Mouse (Mus musculus) erythroblast, adult 5-6 weeks (primary cell): ENCODE data around the gene Adgrg6. TPM values are rescaled to one million over a fixed set of nuclear protein-coding genes. Genes with fewer than 3 reads are reported as not detected.

Source experiments
- ATAC-seq: replicated peaks from 2 replicates; pipeline ENCODE4 v1.8.0; 2016; ENCODE audit warnings: moderate number of reproducible peaks, mild to moderate bottlenecking, moderate TSS enrichment, inconsistent platforms; ENCODE audit not compliant: poor library complexity, low FRiP score, severe bottlenecking
- total RNA-seq, 2 experiments: library from RNA; stranded (forward) in 1 of 2; stranded (reverse) in 1 of 2; fragments of 150-400 nt in 1 of 2; fragments of 200-764, 138-1000 nt in 1 of 2; gene quantifications; 2 replicates each; pipeline versions ENCODE4 v1.2.3 to v1.2.4; 2015 to 2017; ENCODE audit warnings: low replicate concordance in 2 of 2

Gene Adgrg6
- total RNA-seq, 2 experiments from 2014 or later = 1.3 TPM; not detected in 1

DNA sequence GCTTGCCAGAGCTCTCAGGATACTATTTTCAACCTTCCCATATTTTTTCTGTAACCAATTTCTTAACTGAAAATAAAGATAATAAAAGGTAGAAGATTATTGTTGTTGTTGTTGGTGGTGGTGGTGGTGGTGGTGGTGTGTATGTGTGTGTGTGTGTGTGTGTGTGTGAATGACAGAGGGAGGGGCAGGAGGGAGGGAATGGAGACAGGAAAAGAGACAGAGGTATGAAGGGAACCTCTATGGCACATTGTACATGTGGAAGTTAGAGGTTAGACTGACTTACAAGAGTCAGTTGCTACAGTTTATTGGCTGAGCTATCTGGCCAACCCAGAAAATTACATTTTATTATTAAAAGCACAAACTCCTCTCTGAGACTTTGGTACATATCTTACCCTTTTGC is 49.8 kb downstream of the Adgrg6 start:
- ATAC-seq = no peak

- no peak for ATAC-seq
These were observed 50.3 kb downstream of the Adgrg6 start for GRCm38 (mm10) chr10:14495204-14495603.

DNA sequence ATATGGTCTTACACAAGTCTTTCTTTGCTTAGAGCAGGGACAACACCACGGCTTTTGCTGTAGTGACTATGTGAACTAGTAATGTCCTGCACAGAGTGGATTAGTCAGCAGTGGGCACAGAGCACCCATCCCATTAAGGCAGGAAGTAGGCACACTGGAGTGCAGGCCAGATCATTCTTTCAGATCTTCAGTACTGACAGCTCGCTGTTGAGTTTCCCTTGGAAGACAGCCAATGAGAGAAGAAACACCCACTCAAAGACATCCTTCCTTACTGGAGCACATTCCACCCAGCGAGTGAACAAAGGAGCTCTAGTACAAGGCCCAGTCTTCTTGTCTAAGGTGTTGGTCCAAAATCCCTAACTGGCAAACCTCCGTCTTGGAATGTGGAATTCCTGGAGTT is 53.6 kb downstream of the Adgrg6 start:
- ATAC-seq = no peak

DNA sequence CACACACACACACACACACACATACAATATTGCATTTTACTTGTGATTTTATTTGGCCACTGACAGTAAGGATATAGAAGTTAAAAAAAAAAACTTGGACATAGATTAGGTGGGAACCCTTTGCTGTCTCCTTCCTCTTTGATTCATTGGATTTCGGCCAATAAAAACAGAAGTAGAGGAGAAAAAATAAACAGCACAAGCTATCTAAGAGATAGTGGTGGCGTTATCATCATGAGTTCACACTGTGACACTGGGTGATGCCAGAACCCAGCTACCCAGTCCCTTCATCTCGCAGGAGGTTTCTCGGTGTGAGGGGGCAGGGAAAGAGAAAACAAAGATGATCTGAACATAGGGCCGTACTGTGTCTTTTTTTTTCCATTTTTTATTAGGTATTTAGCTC is 62.2 kb downstream of the Adgrg6 start:
- ATAC-seq = no peak

DNA sequence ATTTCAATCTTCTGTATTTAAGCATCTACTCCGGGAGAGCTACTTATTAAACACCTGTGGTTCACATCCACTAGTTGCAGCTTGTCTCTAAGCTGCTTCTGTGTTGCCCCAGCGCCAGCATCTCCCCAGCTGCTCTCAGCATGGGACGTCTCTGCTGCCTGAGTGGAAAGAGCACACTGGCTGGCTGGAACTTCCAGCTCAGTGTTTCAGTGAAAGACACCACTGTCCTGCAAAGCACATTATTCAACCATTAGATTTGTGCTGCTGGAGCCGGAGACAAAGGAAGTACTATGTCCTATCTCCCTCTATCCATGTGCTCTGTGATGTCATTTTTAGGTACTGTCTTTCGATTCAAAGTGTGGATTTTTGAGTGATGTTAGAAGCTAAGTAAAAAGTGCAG is 63.0 kb downstream of the Adgrg6 start:
- no peak for ATAC-seq

GRCm38 (mm10) chr10:14480928-14481327 is 64.5 kb downstream of the Adgrg6 start:
- no peak for ATAC-seq

GRCm38 (mm10) chr10:14476393-14476792 is 69.1 kb downstream of the Adgrg6 start:
- no peak for ATAC-seq

- no peak for ATAC-seq
These were observed 69.8 kb downstream of the Adgrg6 start for GRCm38 (mm10) chr10:14475641-14476040.

GRCm38 (mm10) chr10:14474541-14475305 is 70.7 kb downstream of the Adgrg6 start:
- no peak for ATAC-seq

DNA sequence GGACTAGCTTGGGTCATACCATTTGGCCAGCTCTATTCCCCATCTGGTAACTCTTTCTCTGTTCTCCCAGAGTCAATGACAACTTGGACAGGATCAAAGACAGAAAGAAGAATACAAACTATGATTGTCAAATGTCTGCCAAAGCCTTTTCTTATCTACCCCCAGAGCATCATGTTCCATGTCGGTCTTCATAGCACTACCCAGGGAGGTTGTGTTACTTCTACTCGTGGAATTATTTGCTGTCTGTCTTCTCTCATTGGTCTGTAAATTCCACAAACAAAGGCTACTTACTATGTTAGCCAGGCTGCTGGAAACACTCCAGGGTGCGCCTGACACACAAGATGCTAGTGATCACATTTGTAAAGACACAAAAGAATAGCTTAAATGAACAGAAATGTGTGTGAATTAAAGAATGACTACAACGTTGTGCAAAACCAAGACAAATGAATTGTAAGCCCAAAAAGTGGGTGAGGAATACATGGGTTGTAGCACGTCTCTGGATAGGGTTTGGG is 74.4 kb downstream of the Adgrg6 start:
- no peak for ATAC-seq

DNA sequence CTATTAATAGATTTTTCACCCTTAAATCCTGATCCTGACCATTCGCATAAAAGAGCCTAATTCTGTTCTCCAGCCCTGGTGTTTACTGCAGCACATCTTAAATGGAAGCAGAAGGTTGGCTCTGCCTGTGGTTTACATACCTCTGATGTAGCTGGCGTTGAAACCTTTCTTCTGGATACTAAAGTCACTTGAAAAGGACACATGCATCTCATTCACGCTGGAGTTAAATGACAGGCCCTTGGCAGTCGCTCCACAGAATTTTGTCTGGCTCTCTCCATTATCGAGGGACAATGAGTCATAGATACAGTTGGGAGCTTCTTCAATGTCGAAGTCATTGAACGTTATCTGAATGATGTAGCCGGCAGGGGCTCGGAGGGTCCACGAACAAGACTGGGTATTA is 76.8 kb downstream of the Adgrg6 start:
- ATAC-seq = no peak

GRCm38 (mm10) chr10:14463796-14464511 is 81.5 kb downstream of the Adgrg6 start:
- no peak for ATAC-seq

DNA sequence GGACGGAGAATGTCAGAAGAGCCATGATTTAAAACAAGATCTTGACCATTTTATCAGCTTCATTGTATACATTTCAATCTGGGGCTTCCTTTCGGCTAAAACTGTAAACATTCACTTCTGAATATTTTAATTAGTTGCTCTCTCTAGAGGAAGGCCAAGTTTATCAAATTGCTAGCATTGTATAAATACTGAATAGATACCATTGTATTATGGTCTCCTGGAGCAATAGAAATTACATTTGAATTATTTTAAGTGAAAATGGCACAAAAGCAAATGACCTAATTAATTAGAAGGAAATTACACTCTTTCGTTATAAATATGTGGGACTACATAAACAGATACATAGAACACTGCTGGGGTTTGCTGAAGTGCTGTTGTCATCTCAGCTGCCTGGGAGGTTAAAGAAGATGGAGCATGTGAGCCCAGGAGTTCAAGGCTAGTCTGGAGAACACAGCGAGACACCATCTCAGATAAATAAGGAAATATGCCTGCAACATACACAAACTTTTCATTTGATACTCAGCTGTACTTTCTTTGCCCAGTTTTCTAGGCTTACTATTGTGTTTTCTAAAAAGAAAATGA is 84.4 kb downstream of the Adgrg6 start:
- no peak for ATAC-seq

- ATAC-seq = no peak
These were observed 85.1 kb downstream of the Adgrg6 start for GRCm38 (mm10) chr10:14460252-14460932.

GRCm38 (mm10) chr10:14459819-14460218 is 85.6 kb downstream of the Adgrg6 start:
- ATAC-seq = no peak

- ATAC-seq = no peak
These were observed 86.1 kb downstream of the Adgrg6 start for GRCm38 (mm10) chr10:14459330-14459729.

DNA sequence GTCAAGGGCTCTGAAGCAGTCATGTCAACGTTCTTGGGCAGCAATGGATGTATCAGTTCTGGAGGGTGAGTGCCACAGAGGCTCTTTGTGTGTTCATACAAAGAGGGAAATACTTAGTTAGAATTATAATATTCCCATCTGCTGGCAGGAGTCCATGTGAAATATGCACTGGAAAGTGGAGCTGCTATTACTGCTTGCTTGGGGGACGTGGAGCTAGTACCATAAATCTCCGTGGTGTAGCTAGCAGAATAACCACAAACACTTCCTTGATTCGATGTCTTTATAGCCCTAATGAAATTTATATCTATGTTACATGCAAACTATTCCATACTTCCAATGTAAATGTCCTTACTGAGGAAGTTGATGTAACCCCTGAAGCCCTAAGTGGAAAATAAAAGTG is 91.0 kb downstream of the Adgrg6 start:
- no peak for ATAC-seq

DNA sequence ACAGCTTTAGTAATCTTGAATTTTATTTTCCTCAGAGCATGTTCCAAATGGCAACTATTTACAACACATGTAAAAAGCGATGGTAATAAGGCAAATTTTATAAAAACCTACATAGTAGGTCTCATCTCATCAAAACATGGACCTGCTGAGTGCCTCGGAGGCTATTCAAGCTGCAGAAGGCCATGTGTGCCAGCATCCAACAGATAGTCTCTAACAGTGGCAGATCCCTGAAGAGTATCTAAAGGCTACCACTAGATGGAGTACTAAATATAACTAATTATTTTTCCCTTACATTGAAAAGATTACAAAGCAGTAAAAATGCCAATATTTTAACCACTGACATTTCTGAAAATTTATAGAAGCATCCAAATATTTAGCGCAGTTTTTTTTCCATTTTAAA is 93.6 kb downstream of the Adgrg6 start:
- no peak for ATAC-seq

GRCm38 (mm10) chr10:14450073-14450472 is 95.4 kb downstream of the Adgrg6 start:
- no peak; the same call in 1 of the 2 replicates for ATAC-seq

- ATAC-seq = no peak
These were observed 99.7 kb downstream of the Adgrg6 start for GRCm38 (mm10) chr10:14445590-14446291.
